Mouse (Mus musculus) MN1 (cell line): Measurements from ENCODE around the gene Foxn3.

ENCODE experiments used
- DNase-seq: peaks from one replicate; pipeline ENCODE4 v3.0.0-alpha.2; 2016; ENCODE audit warnings: low spot score

Foxn3 gene

DNA sequence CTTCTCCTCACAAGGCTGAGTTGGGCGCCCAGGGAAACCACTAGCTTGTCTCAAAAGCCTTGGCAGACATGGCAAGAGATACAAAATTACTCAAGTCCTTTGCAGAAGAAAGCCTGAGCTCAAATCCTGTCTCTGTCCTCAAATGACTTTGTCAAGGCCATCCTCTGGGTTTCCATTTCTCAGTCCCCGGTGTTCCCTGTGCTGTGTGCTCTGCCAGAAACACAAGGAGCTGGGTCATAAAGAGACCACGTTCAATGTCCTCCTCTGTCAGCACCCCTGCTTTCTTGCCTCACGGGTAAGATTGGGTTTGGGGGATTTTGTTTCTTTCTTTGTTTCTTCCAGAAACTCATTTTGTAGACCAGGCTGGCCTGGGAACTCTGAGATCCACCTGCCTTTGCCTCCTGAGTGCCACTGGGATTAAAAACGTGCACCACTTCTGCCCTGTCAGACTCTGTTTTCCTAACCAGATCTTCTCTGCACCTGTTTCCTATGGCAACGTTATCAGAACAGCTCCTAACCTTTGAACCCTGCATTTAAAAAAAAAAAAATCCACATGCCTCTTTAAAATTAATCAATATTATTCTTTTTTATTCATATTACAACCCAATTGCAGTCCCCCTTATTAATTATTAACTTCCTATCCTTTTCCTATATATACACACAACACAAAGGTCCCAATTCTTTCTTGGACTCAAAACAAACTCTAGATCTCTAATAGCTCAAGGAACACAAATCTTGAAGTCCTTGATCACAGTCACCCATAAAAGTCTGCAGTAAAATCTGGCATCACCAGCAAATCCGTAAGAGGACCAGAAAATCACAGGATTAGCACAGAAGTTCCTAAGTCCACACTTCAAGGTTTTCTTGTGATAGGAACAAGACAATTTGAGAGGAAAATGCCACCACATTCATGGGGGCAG, 144.6 kb downstream of the Foxn3 start:
- no peak for DNase-seq

DNA sequence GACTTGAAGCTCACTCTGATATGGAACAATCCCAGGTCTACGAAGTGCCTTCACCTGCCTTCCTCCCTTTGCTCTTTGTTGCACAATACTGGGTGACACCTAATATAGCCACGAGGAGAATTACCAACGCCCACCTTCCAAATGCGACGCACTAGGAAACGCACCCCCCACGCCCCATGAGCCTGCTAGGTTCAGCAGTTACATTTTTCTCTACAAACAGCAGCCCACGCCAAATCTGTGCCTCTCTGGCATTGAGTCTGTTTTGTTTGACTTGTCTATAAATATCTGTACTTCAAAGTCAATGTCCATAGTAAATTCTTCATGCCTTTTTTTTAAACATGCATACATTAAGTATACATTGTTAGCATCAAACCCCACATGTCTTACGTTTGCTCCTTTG, 145.5 kb downstream of the Foxn3 start:
- DNase-seq, result no peak

GRCm38 (mm10) chr12:99415538-99415937, 147.8 kb downstream of the Foxn3 start:
- no peak for DNase-seq

DNA sequence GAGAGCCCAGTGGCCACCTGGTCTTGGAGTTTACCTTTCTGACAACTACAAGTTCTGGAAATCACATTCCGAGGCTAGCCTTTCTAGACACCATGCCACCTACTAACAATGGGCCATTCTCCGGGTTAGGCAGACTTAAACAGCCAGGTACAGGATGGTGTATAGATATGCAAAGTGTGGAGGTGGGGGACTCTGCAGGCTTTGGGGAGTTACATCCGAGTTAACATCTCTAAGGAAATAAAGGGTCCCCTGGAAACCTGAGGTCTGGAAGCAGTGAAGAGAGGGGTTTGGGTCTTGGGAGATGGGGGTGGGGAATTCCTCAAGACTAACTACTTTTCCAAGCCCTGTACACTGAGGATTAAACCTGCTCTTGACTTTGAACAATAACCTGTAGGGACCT, 150.9 kb downstream of the Foxn3 start:
- DNase-seq, result no peak

DNA sequence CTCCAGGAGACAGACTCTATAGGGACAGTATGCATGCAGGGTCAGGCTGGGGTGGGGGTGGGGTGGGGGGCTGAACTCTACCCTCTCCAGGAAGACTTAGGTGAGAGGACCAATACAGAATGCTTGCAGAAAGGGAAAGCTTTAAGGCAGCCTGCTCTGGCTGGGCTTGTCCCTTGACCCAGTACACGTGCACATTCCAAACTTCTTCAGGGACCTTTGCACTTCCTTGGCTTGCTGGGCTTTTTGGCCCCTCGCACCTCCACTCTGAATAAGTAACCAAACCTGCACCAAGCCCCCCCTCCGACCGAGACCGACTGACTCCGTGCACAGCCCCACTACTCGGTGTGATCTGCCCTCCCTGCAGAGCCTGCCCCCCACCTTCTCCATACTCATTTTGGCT, 151.3 kb downstream of the Foxn3 start:
- DNase-seq, result no peak

DNA sequence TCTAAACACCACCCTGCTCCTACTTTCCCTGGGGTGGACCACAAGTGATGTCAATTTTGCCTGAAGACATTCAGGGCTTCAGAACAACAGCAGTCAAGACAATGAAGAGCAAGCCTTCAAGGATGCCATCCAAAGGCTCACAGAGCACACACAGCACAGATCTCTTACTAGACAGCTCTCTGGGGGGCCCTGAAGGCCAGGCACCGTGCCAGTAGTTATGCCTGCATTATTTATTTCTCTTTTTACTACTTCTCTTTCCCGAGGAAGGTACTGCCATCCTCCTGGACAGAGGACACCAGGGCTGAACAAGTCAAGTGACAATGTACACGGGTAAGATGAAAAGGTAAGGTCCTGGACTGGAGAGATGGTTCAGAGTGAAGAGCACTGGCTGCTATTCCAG, 154.7 kb downstream of the Foxn3 start:
- peak; percentile 13 for DNase-seq

DNA sequence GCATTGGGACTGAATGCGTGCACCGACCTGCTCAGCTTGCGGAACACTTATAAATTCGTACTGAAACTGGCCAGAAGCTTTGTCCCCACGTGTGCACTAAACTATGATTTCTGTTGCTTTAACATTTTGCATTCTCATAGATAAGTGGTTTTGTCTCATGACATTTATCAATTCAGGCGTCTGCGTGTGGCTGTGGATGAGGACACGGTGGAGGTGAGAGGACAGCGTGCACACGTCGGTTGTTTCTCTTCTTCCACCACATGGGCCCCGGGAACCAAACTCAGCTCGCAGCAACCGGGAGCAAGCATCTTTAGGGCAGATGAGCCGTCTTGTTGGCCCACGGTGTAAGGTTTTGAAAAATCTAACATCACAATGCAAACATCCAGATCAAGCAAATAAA, 155.3 kb downstream of the Foxn3 start:
- DNase-seq, result no peak

DNA sequence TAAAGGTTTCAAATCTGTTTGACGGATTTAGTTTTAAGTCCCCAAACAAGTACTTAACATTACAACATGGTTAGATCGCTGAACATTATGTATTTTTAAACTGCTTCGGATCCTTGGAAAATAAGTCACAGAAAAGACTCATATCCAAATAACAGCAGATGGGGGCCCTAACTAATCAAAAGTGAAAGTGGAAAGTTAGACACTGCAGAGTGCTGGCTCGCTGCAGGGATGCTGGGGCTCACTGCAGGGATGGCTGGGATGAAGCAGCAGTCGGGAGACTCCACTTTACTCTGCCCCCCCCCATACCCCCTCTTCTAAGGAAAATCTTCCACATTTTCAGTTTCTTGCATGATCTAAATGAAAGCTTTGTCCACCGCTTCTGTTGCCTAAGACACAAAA, 156.1 kb downstream of the Foxn3 start:
- peak; percentile 35 for DNase-seq

- peak; percentile 21 for DNase-seq
Measured at GRCm38 (mm10) chr12:99406697-99407317, 156.6 kb downstream of the Foxn3 start.

- DNase-seq, result peak; percentile 38
Measured at GRCm38 (mm10) chr12:99406254-99406653, 157.1 kb downstream of the Foxn3 start.

GRCm38 (mm10) chr12:99405401-99405800, 158.0 kb downstream of the Foxn3 start:
- no peak for DNase-seq

DNA sequence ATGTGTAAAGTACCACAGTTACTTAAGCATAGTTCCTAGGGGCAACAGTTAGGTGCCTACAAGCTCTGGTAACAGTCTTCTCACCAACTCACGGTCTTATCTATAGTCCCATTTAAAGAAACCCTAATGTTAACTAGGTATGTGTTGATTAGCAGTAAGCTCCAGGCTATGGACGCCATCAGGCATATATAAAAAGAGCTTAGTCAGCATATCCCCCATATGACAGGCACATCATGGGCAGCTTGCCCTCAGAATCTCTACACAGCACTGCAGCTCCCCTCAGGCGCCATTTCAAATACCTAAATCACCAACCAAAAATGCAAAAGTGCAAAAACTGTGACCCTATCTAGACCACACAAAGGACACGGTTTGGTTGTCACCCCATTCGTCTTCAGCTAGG, 160.4 kb downstream of the Foxn3 start:
- DNase-seq, result no peak

DNA sequence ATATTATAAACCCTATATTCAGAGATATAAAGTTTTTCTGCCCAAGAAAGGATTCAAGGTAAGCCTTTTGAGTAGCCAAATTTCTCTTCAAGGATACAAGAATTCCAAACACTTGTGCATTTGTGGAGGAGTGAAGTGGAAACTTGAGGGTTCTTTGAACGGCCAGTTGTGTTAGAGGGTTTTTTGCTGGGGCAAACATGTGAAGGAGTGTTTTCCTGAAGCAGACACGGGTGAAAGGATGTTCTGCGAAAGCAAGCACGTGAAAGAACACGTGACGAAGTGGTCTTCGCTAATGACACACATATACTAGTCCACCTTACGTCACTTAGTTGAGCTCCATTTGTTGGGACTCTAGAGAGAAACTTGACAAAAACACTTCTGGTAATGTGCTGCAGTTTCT, 162.5 kb downstream of the Foxn3 start:
- no peak for DNase-seq

- no peak for DNase-seq
Measured at GRCm38 (mm10) chr12:99399575-99399974, 163.8 kb downstream of the Foxn3 start.

- DNase-seq, result no peak
Measured at GRCm38 (mm10) chr12:99396461-99396860, 166.9 kb downstream of the Foxn3 start.

DNA sequence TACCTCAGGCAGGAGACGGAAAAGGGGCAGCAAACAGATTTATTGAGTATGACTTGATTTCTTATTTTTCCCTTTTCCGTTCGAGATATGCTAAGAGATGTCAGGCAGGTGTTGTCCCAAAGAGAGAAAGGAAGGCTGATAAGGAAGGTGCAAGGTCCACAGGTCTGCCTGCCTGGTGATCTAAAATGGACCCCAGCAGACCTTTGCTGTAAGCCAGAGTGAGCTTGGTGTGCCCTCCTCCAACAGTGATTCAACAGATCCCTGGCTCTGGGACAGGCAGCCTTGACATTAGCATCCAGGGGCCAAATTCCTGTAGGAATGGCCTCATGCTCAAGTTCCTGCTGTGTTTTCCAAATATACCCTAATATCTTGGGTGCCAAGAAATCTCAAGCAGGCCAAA, 168.3 kb downstream of the Foxn3 start:
- no peak for DNase-seq

DNA sequence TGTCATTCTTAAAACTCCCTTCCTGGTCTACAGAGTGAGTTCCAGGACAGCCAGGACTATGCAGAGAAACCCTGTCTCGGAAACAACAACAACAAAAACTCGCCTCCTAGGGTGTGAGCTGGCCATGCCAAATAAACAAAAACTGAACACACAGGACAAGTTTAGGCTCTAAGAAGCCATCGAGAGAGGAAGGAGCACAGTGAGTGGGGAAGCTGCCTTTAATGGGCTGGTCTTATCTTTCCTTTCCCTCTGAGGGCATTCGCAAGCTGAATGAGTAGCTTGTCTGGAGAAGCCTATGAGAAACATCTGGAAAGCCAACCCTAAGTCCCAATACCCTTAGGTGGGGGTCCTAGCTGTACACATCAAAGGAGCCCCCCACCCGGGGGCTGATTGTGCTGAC, 168.7 kb downstream of the Foxn3 start:
- DNase-seq, result no peak

GRCm38 (mm10) chr12:99393867-99394630, 169.3 kb downstream of the Foxn3 start:
- DNase-seq, result no peak

GRCm38 (mm10) chr12:99392944-99393866, 170.2 kb downstream of the Foxn3 start:
- peak; percentile 95 for DNase-seq

DNA sequence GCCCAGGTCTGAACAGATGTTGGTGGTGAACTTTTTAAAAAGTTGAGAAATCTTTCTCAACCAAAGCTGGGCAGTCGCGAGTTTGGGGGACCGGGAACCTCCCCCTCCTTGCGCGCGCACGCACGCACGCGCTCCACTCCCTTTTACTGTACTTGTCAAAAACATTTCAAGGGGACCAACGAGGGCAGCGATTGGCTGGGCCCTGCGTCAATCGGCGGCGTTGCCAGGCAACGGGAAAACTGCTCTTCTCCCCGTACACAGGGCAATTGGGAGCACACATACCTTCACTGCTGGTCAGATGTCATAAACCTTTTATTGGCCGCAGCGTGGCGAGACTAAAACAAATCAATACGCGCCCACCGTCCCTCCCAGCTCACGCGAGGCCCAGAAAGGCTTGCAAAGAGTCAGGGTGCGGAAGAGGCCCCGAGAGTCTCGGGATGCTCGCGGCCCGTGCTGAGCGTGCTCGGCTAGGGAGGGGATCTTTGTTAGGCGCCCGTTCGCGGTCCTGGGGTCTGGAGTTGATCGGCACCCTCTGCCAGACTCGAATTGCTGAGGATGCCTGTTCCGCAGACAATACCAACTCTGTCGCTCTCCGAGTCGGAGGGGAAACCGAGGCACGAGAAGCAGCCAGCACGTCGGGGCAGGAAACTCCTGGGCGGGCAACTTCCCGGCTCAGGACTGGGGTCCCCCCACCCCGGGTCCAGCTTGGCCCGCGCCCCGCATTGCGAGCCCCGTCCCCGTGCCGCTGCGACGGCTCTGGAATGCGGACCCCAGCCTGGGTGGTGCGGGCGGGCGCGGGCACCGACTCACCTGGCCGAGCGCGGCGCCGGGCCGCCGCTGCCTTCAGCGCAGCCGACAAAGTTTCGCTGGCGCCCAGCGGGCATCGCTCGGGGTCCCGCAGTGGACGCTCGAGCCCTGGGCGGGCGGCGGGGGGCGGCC, 171.2 kb downstream of the Foxn3 start:
- peak; percentile 99 for DNase-seq

GRCm38 (mm10) chr12:99390429-99390828, 173.0 kb downstream of the Foxn3 start:
- peak; percentile 31 for DNase-seq
